Mouse (Mus musculus) layer of hippocampus, adult 9-10 months (tissue): ENCODE data around the gene Snrpf.
"Not testable (repeated sequence)": the region's sequence is repeated elsewhere in the genome, so short reads cannot be mapped to it uniquely, and the experiment has no call there.

Experiments
- DNase-seq: peaks from one replicate; pipeline ENCODE4 v3.0.0; 2022; ENCODE audit warnings: low spot score

Gene Snrpf

DNA sequence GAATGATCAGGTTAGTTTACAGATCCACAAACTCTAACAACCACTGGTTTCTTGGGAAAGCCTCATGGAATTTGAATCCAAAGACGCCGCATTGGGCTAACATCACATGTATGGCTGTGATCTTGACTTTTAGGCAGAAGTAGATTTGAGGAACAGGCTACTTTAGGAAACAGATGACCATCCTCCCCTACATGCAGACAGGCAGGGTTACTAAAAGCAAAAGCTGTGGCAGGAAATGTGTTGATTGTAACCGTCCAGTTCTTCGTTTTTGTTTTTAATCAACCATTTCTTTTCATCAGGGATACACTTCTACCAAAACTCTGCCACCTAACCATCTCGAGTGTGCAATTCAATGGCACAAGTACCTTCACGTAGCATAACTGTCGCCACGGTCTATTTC, 13.5 kb downstream of the Snrpf start:
- no peak for DNase-seq

GRCm38 (mm10) chr10:93574966-93575365, 14.5 kb downstream of the Snrpf start:
- DNase-seq, result no peak

DNA sequence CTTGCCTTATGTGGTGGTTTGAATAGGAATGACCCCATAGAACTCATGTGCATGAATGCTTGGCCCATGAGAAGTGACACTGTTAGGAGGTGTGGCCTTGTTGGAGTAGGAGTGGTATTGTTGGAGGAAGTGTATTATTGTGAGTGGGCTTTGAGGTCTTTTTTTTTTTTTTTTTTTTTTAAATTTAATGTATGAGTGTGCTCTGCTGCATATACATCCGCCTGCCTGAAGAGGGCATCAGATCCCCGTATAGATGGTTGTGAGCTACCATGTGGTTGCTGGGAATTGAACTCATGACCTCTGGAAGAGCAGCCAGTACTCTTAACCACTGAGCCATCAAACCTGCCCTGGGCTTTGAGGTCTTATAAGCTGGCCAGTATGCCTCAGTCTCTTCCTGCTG, 17.3 kb downstream of the Snrpf start:
- DNase-seq, result no peak

DNA sequence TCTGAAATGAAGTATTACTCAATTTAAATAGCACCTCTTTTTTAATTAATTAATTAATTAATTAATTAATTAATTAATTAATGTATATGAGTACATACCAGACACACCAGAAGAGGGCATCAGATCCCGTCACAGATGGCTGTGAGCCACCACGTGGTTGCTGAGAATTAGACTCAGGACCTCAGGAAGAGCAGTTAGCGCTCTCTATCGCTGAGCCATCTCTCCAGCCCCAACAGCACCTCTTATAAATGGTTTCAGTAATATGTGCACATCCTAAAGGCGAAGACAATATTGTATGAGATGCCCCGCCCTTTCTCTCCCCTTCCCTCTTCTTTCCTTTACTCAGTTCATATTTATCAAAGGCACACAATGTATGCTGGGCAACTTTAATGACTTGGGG, 20.8 kb downstream of the Snrpf start:
- no peak for DNase-seq

GRCm38 (mm10) chr10:93567841-93568566, 21.5 kb downstream of the Snrpf start:
- DNase-seq, result no peak

- DNase-seq, result no peak
Observed at GRCm38 (mm10) chr10:93567066-93567465, 22.4 kb downstream of the Snrpf start.

- no peak for DNase-seq
Observed at GRCm38 (mm10) chr10:93564518-93565090, 24.9 kb downstream of the Snrpf start.

DNA sequence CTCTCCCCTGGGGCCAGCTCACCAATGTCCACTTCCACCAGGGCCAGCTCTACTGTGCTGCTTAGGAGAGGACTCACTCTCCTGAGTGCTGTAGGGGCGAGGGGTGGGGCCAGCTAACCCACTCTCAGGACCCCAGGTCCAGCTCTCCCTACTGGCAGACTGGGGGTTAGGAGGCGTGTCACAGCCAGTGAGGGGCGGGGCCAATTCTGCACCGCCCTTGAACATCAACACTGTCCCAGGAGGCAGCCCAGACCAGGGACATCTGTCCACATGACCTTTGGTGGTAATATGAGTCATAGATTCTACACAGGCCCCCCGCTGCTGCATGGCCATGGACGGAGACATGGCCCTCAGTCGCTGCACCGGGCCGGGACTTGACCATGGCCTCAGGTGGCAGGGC, 29.7 kb downstream of the Snrpf start:
- DNase-seq, result no peak

- not testable (repeated sequence) for DNase-seq
Observed at GRCm38 (mm10) chr10:93557971-93558370, 31.5 kb downstream of the Snrpf start.

DNA sequence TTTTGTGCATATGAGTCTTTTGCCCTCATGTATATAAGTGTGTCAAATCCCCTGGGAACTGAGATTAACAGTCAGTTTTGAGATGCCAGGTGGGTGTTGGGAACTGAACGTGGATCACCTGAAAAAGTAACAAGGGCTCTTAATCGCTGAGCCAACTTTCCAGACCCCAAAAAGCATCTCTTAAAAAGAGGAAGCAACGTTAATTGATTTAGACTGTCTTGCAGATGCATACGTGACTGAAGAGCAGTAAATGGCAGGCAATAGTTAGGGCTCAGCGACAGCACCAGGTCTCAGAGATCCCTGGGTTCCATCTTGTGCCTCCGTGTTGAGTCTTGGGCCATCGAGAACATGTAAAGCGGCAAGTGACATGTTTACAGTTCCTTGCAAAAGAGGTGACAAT, 36.9 kb downstream of the Snrpf start:
- no peak for DNase-seq

DNA sequence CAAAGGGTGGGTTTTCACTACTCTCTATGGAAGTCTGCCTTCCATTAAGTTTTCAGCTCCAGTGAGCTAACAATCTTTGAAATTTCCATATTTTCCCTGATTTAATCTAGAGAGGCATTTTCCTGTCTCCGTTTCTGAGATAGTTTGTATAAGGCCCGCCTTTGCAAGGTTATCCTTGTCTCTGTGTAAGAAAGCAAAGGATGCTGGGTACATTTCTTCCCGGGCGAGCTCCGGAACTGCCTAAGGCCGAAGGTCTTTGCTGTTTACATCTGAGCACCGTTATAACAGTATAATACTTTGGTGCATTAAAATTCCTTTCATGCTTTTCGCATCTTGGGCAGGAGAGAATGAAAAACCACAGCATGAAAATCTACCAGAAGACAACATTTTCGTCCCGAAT, 39.7 kb downstream of the Snrpf start:
- no peak for DNase-seq

- peak; percentile 52 for DNase-seq
Observed at GRCm38 (mm10) chr10:93548991-93549390, 40.5 kb downstream of the Snrpf start.

- DNase-seq, result no peak
Observed at GRCm38 (mm10) chr10:93547741-93548270, 41.7 kb downstream of the Snrpf start.

GRCm38 (mm10) chr10:93544172-93544571, 45.3 kb downstream of the Snrpf start:
- DNase-seq, result no peak

GRCm38 (mm10) chr10:93543176-93543575, 46.3 kb downstream of the Snrpf start:
- DNase-seq, result no peak

- DNase-seq, result no peak
Observed at GRCm38 (mm10) chr10:93542356-93542755, 47.1 kb downstream of the Snrpf start.

GRCm38 (mm10) chr10:93541585-93541984, 47.9 kb downstream of the Snrpf start:
- no peak for DNase-seq

DNA sequence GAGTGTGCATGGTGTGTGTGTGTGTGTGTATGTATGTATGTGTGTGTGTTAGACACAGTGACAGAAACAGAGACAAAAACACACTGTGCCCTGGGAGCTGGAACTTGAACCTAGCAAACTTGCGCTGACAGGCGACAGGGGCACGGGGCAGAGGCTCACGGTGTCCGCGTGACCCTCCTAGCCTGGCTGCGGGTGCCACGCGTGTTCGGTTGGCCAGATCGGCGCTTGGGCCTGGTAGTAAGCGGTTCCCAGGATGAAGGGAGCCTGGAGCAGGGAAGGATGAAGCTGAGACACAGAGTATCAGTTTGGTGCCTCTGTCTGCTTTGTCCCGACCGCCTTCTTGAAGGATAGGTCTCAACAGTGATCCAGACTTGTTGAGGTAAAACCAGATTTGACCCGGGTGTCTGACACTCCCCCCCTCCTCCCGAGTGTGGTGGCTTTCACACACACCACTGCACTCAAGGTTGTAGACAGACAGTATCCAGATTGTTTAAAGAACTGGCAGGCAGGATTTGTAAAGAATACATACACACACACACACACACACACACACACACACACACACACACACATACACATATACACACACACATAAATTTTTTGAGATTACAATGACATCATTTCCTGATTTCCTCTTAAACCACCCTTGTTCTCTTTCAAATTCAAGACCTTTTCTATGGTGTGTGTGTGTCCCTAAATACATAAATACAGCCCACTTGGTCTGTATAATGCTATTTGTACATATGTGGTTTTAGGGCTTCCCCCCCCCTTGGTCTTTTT, 48.9 kb downstream of the Snrpf start, which contains the start of gene Ccdc38:
Gene Ccdc38 (plus strand): TSS at position 202 of the 780 bp plus-strand sequence.
- DNase-seq, result no peak

GRCm38 (mm10) chr10:93539775-93540430, 49.6 kb downstream of the Snrpf start, which contains the start of gene Amdhd1:
TSS of gene Amdhd1 (minus strand) at chr10:93540033.
- DNase-seq, result no peak

- DNase-seq, result no peak
Observed at GRCm38 (mm10) chr10:93538818-93539217, 50.7 kb downstream of the Snrpf start.

DNA sequence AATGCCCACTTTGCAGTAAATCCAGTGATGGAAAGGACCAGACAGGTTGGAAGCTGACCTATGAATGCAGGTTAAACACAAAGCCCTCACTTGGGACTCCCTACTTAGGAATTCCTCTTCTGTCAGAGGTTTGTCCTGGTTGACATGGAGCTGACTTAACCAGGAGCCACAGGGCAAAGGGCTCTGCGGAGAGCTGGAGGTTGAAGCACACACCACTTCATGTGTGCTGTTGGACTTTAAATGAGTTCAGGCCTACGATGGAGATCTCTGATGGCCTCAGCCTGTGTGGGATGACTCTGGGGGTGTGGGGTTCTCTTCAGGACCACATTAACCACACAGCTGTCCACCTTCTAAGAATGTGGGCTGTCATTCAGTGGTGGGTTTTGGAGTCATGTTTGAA, 51.2 kb downstream of the Snrpf start:
- no peak for DNase-seq
